Mouse (Mus musculus): ENCODE measurements around the gene Gm2431. TPM values are rescaled to one million over a fixed set of nuclear protein-coding genes. Genes with fewer than 3 reads are reported as not detected.

The Gm2431 gene
- not detected for polyA plus RNA-seq (2014; fragmentation: Illumina TruSeq; extraction: RNeasy Lipid Tissue Mini Kit (QIAGEN cat#74804); ENCODE audit: low read depth, low replicate concordance)

DNA sequence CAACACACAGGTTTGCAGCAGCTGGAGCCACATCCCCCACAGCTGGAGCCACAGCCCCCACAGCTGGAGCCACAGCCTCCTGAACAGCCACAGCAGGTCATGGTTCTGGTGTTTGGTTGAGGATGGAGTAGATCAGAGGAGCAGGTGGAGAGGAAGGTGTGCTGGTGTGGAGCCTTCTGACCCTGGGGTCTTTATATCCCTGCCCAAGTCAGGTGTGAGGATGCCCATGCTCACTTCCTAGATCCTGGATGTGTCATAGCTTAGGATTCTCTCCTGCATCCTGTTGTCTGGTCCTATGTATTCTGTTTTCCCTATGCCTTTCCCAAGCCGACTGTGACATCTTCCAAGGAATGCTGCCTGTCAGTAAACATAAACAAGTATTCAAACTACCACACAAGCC lies at the start of gene Gm2431:
Gene Gm2431 (minus strand): TSS at position 101 of the 400 bp plus-strand sequence.

DNA sequence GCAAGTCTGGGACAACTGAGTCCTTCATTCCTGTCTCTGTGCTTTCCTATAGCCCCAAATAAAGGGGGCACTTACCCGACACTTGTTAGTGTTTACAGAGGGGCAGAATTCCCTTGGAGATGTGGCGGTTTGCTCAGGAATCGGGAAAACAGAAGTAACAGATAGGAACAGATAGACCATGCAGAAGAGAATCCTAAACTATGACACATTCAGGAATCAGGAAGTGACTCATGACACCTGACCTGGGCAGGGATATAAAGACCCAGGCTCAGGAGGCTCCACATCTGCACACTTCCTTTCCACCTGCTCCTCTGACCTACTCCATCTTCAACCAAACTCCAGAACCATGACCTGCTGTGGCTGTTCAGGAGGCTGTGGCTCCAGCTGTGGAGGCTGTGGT lies 45.1 kb upstream of the Gm2431 start, which contains the start of gene Krtap5-4:
Gene Krtap5-4 (plus strand): TSS at position 301 of the 400 bp plus-strand sequence.

DNA sequence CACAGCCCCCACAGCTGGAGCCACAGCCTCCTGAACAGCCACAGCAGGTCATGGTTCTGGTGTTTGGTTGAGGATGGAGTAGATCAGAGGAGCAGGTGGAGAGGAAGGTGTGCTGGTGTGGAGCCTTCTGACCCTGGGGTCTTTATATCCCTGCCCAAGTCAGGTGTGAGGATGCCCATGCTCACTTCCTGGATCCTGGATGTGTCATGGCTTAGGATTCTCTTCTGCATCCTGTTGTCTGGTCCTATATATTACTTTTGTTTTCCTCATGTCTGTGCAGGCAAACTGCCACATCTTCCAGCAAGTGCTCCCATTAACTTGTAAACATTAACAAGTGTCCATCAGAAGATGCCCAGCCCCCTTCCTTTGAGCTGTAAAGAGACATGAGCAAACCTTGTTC lies 38.9 kb upstream of the Gm2431 start, which contains the start of gene Krtap5-1:
Gene Krtap5-1 (minus strand): TSS at position 101 of the 400 bp plus-strand sequence.

DNA sequence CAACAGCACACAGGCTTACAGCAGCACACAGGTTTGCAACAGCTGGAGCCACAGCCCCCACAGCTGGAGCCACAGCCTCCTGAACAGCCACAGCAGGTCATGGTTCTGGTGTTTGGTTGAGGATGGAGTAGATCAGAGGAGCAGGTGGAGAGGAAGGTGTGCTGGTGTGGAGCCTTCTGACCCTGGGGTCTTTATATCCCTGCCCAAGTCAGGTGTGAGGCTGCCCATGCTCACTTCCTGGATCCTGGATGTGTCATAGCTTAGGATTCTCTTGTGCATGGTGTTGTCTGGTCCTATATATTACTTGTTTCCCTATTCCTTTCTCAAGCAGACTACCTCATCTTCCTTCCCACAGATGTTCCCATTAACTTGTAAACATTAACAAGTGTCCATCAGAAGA lies 16.1 kb upstream of the Gm2431 start, which contains the start of gene Gm4559:
Gene Gm4559 (minus strand): TSS at position 101 of the 400 bp plus-strand sequence.

GRCm38 (mm10) chr7:142240978-142241377 lies 17.2 kb downstream of the Gm2431 start, which contains the start of gene Gm40460:
Gene Gm40460 (minus strand): TSS chr7:142241078.

GRCm38 (mm10) chr7:142229871-142230270 lies 28.3 kb downstream of the Gm2431 start, which contains the start of gene Krtap5-5:
Gene Krtap5-5 (minus strand): TSS chr7:142229971.

GRCm38 (mm10) chr7:142211559-142211958 lies 46.6 kb downstream of the Gm2431 start, which contains the start of gene Gm7579:
Gene Gm7579 (plus strand): TSS chr7:142211859.

Other genes with a start within 250 kb of the Gm2431 start
- gene Mob2, start 197.3 kb downstream of the Gm2431 start, polyA plus RNA-seq (2014; fragmentation: Illumina TruSeq; extraction: RNeasy Lipid Tissue Mini Kit (QIAGEN cat#74804); ENCODE audit: low read depth, low replicate concordance): 47.0 TPM
- gene Dusp8, start 162.5 kb downstream of the Gm2431 start, polyA plus RNA-seq (2014; fragmentation: Illumina TruSeq; extraction: RNeasy Lipid Tissue Mini Kit (QIAGEN cat#74804); ENCODE audit: low read depth, low replicate concordance): 26.2 TPM
- gene Gm45618, start 137.6 kb downstream of the Gm2431 start, polyA plus RNA-seq (2014; fragmentation: Illumina TruSeq; extraction: RNeasy Lipid Tissue Mini Kit (QIAGEN cat#74804); ENCODE audit: low read depth, low replicate concordance): not detected
- not detected for gene Gm39115, start 122.3 kb downstream of the Gm2431 start, polyA plus RNA-seq (2014; fragmentation: Illumina TruSeq; extraction: RNeasy Lipid Tissue Mini Kit (QIAGEN cat#74804); ENCODE audit: low read depth, low replicate concordance)
- gene Gm45337, start 113.7 kb downstream of the Gm2431 start, polyA plus RNA-seq (2014; fragmentation: Illumina TruSeq; extraction: RNeasy Lipid Tissue Mini Kit (QIAGEN cat#74804); ENCODE audit: low read depth, low replicate concordance): not detected
- gene Gm29735, start 101.2 kb downstream of the Gm2431 start, polyA plus RNA-seq (2014; fragmentation: Illumina TruSeq; extraction: RNeasy Lipid Tissue Mini Kit (QIAGEN cat#74804); ENCODE audit: low read depth, low replicate concordance): not detected
- not detected for gene Gm4553, start 92.6 kb downstream of the Gm2431 start, polyA plus RNA-seq (2014; fragmentation: Illumina TruSeq; extraction: RNeasy Lipid Tissue Mini Kit (QIAGEN cat#74804); ENCODE audit: low read depth, low replicate concordance)
- gene Krtap5-2, start 82.3 kb downstream of the Gm2431 start, polyA plus RNA-seq (2014; fragmentation: Illumina TruSeq; extraction: RNeasy Lipid Tissue Mini Kit (QIAGEN cat#74804); ENCODE audit: low read depth, low replicate concordance): not detected
- gene Gm10153, start 68.0 kb downstream of the Gm2431 start, polyA plus RNA-seq (2014; fragmentation: Illumina TruSeq; extraction: RNeasy Lipid Tissue Mini Kit (QIAGEN cat#74804); ENCODE audit: low read depth, low replicate concordance): not detected
- gene Krtap5-3, start 57.0 kb downstream of the Gm2431 start, polyA plus RNA-seq (2014; fragmentation: Illumina TruSeq; extraction: RNeasy Lipid Tissue Mini Kit (QIAGEN cat#74804); ENCODE audit: low read depth, low replicate concordance): not detected
- not detected for gene Gm7579, start 46.5 kb downstream of the Gm2431 start, polyA plus RNA-seq (2014; fragmentation: Illumina TruSeq; extraction: RNeasy Lipid Tissue Mini Kit (QIAGEN cat#74804); ENCODE audit: low read depth, low replicate concordance)
- gene Krtap5-5, start 28.4 kb downstream of the Gm2431 start, polyA plus RNA-seq (2014; fragmentation: Illumina TruSeq; extraction: RNeasy Lipid Tissue Mini Kit (QIAGEN cat#74804); ENCODE audit: low read depth, low replicate concordance): not detected
- gene Gm40460, start 17.3 kb downstream of the Gm2431 start, polyA plus RNA-seq (2014; fragmentation: Illumina TruSeq; extraction: RNeasy Lipid Tissue Mini Kit (QIAGEN cat#74804); ENCODE audit: low read depth, low replicate concordance): not detected
- gene Gm4559, start 16.0 kb upstream of the Gm2431 start, polyA plus RNA-seq (2014; fragmentation: Illumina TruSeq; extraction: RNeasy Lipid Tissue Mini Kit (QIAGEN cat#74804); ENCODE audit: low read depth, low replicate concordance): not detected
- not detected for gene Krtap5-1, start 38.8 kb upstream of the Gm2431 start, polyA plus RNA-seq (2014; fragmentation: Illumina TruSeq; extraction: RNeasy Lipid Tissue Mini Kit (QIAGEN cat#74804); ENCODE audit: low read depth, low replicate concordance)
- gene Krtap5-4, start 45.2 kb upstream of the Gm2431 start, polyA plus RNA-seq (2014; fragmentation: Illumina TruSeq; extraction: RNeasy Lipid Tissue Mini Kit (QIAGEN cat#74804); ENCODE audit: low read depth, low replicate concordance): not detected
- 2.7 TPM for gene Ifitm10, start 115.4 kb upstream of the Gm2431 start, polyA plus RNA-seq (2014; fragmentation: Illumina TruSeq; extraction: RNeasy Lipid Tissue Mini Kit (QIAGEN cat#74804); ENCODE audit: low read depth, low replicate concordance)
- gene Gm49369, start 124.3 kb upstream of the Gm2431 start, polyA plus RNA-seq (2014; fragmentation: Illumina TruSeq; extraction: RNeasy Lipid Tissue Mini Kit (QIAGEN cat#74804); ENCODE audit: low read depth, low replicate concordance): not detected
- 1,183 TPM for gene Ctsd, start 129.7 kb upstream of the Gm2431 start, polyA plus RNA-seq (2014; fragmentation: Illumina TruSeq; extraction: RNeasy Lipid Tissue Mini Kit (QIAGEN cat#74804); ENCODE audit: low read depth, low replicate concordance)
- not detected for gene Syt8, start 176.5 kb upstream of the Gm2431 start, polyA plus RNA-seq (2014; fragmentation: Illumina TruSeq; extraction: RNeasy Lipid Tissue Mini Kit (QIAGEN cat#74804); ENCODE audit: low read depth, low replicate concordance)
- 8.8 TPM for gene Tnni2, start 183.5 kb upstream of the Gm2431 start, polyA plus RNA-seq (2014; fragmentation: Illumina TruSeq; extraction: RNeasy Lipid Tissue Mini Kit (QIAGEN cat#74804); ENCODE audit: low read depth, low replicate concordance)
- gene Lsp1, start 202.5 kb upstream of the Gm2431 start, polyA plus RNA-seq (2014; fragmentation: Illumina TruSeq; extraction: RNeasy Lipid Tissue Mini Kit (QIAGEN cat#74804); ENCODE audit: low read depth, low replicate concordance): 88.0 TPM
- 0.97 TPM for gene Tnnt3, start 240.5 kb upstream of the Gm2431 start, polyA plus RNA-seq (2014; fragmentation: Illumina TruSeq; extraction: RNeasy Lipid Tissue Mini Kit (QIAGEN cat#74804); ENCODE audit: low read depth, low replicate concordance)

Data from heart, adult 10 weeks (tissue).